Mouse (Mus musculus): ENCODE results near the gene Pgpep1. TPM values are rescaled to one million over a fixed set of nuclear protein-coding genes. Genes with fewer than 3 reads are reported as not detected.

Gene Pgpep1
- polyA plus RNA-seq, 1 experiment from 2014 or later, result 70.2 TPM

- Histone ChIP-seq H3K4me2 (replicated peaks) (peak within 1 kb of the TSS; percentile 71), H3K9ac (replicated peaks) (peak within 1 kb of the TSS; percentile 100), H3K27me3 (no peaks in the 10 kb centered on the region), H3K9me3 (no peaks in the 10 kb centered on the region), H3K4me1 (peaks cover 60% of the 10 kb centered on the region), H3K4me3 (peak within 1 kb of the TSS; percentile 95), H3K27ac (replicated peaks) (peak within 1 kb of the TSS; percentile 98), H3K36me3 (no peaks in the 10 kb centered on the region; the same call in 1 of the 2 replicates)
- WGBS, result under 1% methylated on average over 68 of the region's 69 CpGs
- peak; percentile 87 for ATAC-seq (replicated peaks)
Measured at GRCm38 (mm10) chr8:70698310-70699109, 38.3 kb upstream of the Pgpep1 start, which contains the start of gene Jund. Gene Jund, plus strand, starts transcription at chr8:70698949.

- peak overlapping the region; percentile 71 for H3K4me2 ChIP-seq (replicated peaks)
- H3K36me3 ChIP-seq, result no peaks in the 10 kb centered on the region
- WGBS, result 71% methylated on average over 12 of the region's 12 CpGs
- H3K9me3 ChIP-seq, result no peaks in the 10 kb centered on the region
- peak overlapping the region; percentile 98 for H3K27ac ChIP-seq (replicated peaks)
- H3K4me3 ChIP-seq, result peak overlapping the region; percentile 95
- no peaks in the 10 kb centered on the region for H3K27me3 ChIP-seq
- peaks cover 51% of the 10 kb centered on the region for H3K4me1 ChIP-seq
- H3K9ac ChIP-seq (replicated peaks), result peak overlapping the region; percentile 100; the same call in 1 of the 2 replicates
- ATAC-seq (replicated peaks), result no peak
Measured at GRCm38 (mm10) chr8:70697366-70698250, 37.4 kb upstream of the Pgpep1 start.

GRCm38 (mm10) chr8:70696946-70697345 lies 36.8 kb upstream of the Pgpep1 start:
- WGBS, result 18% methylated on average over 4 of the region's 4 CpGs
- no peaks in the 10 kb centered on the region for H3K36me3 ChIP-seq
- H3K27ac ChIP-seq (replicated peaks), result peak overlapping the region; percentile 98
- peak overlapping the region; percentile 52 for H3K4me2 ChIP-seq (replicated peaks)
- H3K4me3 ChIP-seq, result no peak overlapping the region
- H3K27me3 ChIP-seq, result no peaks in the 10 kb centered on the region
- H3K9me3 ChIP-seq, result no peaks in the 10 kb centered on the region
- peaks cover 50% of the 10 kb centered on the region for H3K4me1 ChIP-seq
- no peak for ATAC-seq (replicated peaks)
- peak overlapping the region; percentile 44; the same call in 1 of the 2 replicates for H3K9ac ChIP-seq (replicated peaks)

GRCm38 (mm10) chr8:70696019-70696885 lies 36.1 kb upstream of the Pgpep1 start:
- H3K27me3 ChIP-seq, result no peaks in the 10 kb centered on the region
- peak overlapping the region; percentile 44 for H3K9ac ChIP-seq (replicated peaks)
- H3K9me3 ChIP-seq, result no peaks in the 10 kb centered on the region
- peak overlapping the region; percentile 98 for H3K27ac ChIP-seq (replicated peaks)
- ATAC-seq (replicated peaks), result no peak
- peaks cover 49% of the 10 kb centered on the region for H3K4me1 ChIP-seq
- no peaks in the 10 kb centered on the region for H3K36me3 ChIP-seq
- peak overlapping the region; percentile 26 for H3K4me3 ChIP-seq
- H3K4me2 ChIP-seq (replicated peaks), result peak overlapping the region; percentile 52
- 5% methylated on average over 31 of the region's 31 CpGs for WGBS

- Histone ChIP-seq H3K9me3 (no peaks in the 10 kb centered on the region), H3K4me2 (replicated peaks) (no peak overlapping the region), H3K27ac (replicated peaks) (peak overlapping the region; percentile 98), H3K27me3 (no peaks in the 10 kb centered on the region), H3K9ac (replicated peaks) (no peak overlapping the region), H3K4me1 (peaks cover 44% of the 10 kb centered on the region), H3K4me3 (no peak overlapping the region), H3K36me3 (no peaks in the 10 kb centered on the region)
- 39% methylated on average over 32 of the region's 32 CpGs for WGBS
- no peak for ATAC-seq (replicated peaks)
Measured at GRCm38 (mm10) chr8:70695318-70696018, 35.3 kb upstream of the Pgpep1 start.

- no peaks in the 10 kb centered on the region for H3K27me3 ChIP-seq
- no peak overlapping the region for H3K9ac ChIP-seq (replicated peaks)
- no peak overlapping the region for H3K27ac ChIP-seq (replicated peaks)
- H3K4me2 ChIP-seq (replicated peaks), result no peak overlapping the region
- ATAC-seq (replicated peaks), result no peak
- H3K9me3 ChIP-seq, result no peaks in the 10 kb centered on the region
- no peaks in the 10 kb centered on the region for H3K36me3 ChIP-seq
- H3K4me3 ChIP-seq, result no peak overlapping the region
- peaks cover 49% of the 10 kb centered on the region for H3K4me1 ChIP-seq
- WGBS, result 85% methylated on average over 5 of the region's 5 CpGs
Measured at GRCm38 (mm10) chr8:70693636-70694035, 33.4 kb upstream of the Pgpep1 start.

- peak; percentile 61 for ATAC-seq (replicated peaks)
- peak overlapping the region; percentile 80 for H3K27ac ChIP-seq (replicated peaks)
- H3K27me3 ChIP-seq, result no peaks in the 10 kb centered on the region
- H3K9me3 ChIP-seq, result no peaks in the 10 kb centered on the region
- peak overlapping the region; percentile 38 for H3K4me3 ChIP-seq
- no peaks in the 10 kb centered on the region for H3K36me3 ChIP-seq
- peak overlapping the region; percentile 66 for H3K4me2 ChIP-seq (replicated peaks)
- H3K4me1 ChIP-seq, result peaks cover 34% of the 10 kb centered on the region
- peak overlapping the region; percentile 51 for H3K9ac ChIP-seq (replicated peaks)
- WGBS, result under 1% methylated on average over 20 of the region's 20 CpGs
Measured at GRCm38 (mm10) chr8:70691727-70692231, 31.6 kb upstream of the Pgpep1 start.

GRCm38 (mm10) chr8:70691230-70691629 lies 31.0 kb upstream of the Pgpep1 start:
- Histone ChIP-seq H3K27ac (replicated peaks) (peak overlapping the region; percentile 80), H3K36me3 (no peaks in the 10 kb centered on the region), H3K9ac (replicated peaks) (peak overlapping the region; percentile 51), H3K4me3 (peak overlapping the region; percentile 38), H3K9me3 (no peaks in the 10 kb centered on the region), H3K4me2 (replicated peaks) (peak overlapping the region; percentile 66), H3K4me1 (peaks cover 28% of the 10 kb centered on the region), H3K27me3 (no peaks in the 10 kb centered on the region)
- ATAC-seq (replicated peaks), result no peak
- 56% methylated on average over 4 of the region's 4 CpGs for WGBS

GRCm38 (mm10) chr8:70689892-70690390 lies 29.8 kb upstream of the Pgpep1 start:
- peaks cover 20% of the 10 kb centered on the region for H3K4me1 ChIP-seq
- H3K27me3 ChIP-seq, result no peaks in the 10 kb centered on the region
- H3K27ac ChIP-seq (replicated peaks), result no peak overlapping the region
- H3K4me3 ChIP-seq, result no peak overlapping the region
- no peaks in the 10 kb centered on the region for H3K9me3 ChIP-seq
- H3K9ac ChIP-seq (replicated peaks), result no peak overlapping the region
- no peaks in the 10 kb centered on the region for H3K36me3 ChIP-seq
- H3K4me2 ChIP-seq (replicated peaks), result no peak overlapping the region
- no peak for ATAC-seq (replicated peaks)
- 76% methylated on average over 5 of the region's 5 CpGs for WGBS

GRCm38 (mm10) chr8:70688136-70688535 lies 27.9 kb upstream of the Pgpep1 start:
- 98% methylated on average over 3 of the region's 3 CpGs for WGBS
- Histone ChIP-seq H3K9me3 (no peaks in the 10 kb centered on the region), H3K4me3 (no peak overlapping the region), H3K4me1 (peaks cover 20% of the 10 kb centered on the region), H3K27ac (replicated peaks) (no peak overlapping the region), H3K27me3 (no peaks in the 10 kb centered on the region), H3K36me3 (no peaks in the 10 kb centered on the region), H3K4me2 (replicated peaks) (no peak overlapping the region), H3K9ac (replicated peaks) (no peak overlapping the region)
- ATAC-seq (replicated peaks), result no peak

- WGBS, result 85% methylated on average over 8 of the region's 8 CpGs
- Histone ChIP-seq H3K9me3 (no peaks in the 10 kb centered on the region), H3K27ac (replicated peaks) (no peak overlapping the region), H3K9ac (replicated peaks) (no peak overlapping the region), H3K4me2 (replicated peaks) (no peak overlapping the region), H3K27me3 (no peaks in the 10 kb centered on the region), H3K36me3 (no peaks in the 10 kb centered on the region), H3K4me1 (peaks cover 20% of the 10 kb centered on the region), H3K4me3 (no peak overlapping the region)
- ATAC-seq (replicated peaks), result no peak
Measured at GRCm38 (mm10) chr8:70687576-70687975, 27.4 kb upstream of the Pgpep1 start.

All from forebrain, embryonic 15.5 days (tissue).